Mouse (Mus musculus) urinary bladder, postnatal 25 days (tissue): ENCODE data around the gene Ttc13.
A peak's percentile ranks its signal among the peaks of the same experiment; 100 is the strongest.

Source experiments
- DNase-seq: peaks from one replicate; pipeline ENCODE4 v3.0.0; 2022; ENCODE audit warnings: low spot score

Gene Ttc13

GRCm38 (mm10) chr8:124721862-124722515 lies at the start of gene Ttc13, which contains the start of gene Arv1:
Ttc13 (minus strand) TSS chr8:124721983.
Arv1 (plus strand) TSS chr8:124722139.
- DNase-seq, result peak; percentile 87

GRCm38 (mm10) chr8:124763061-124763460 lies 41.3 kb upstream of the Ttc13 start:
- no peak for DNase-seq

GRCm38 (mm10) chr8:124758544-124758943 lies 36.8 kb upstream of the Ttc13 start:
- no peak for DNase-seq

- DNase-seq, result no peak
These were observed 34.8 kb upstream of the Ttc13 start for GRCm38 (mm10) chr8:124756601-124757000.

- DNase-seq, result no peak
These were observed 34.4 kb upstream of the Ttc13 start for GRCm38 (mm10) chr8:124756153-124756552.

GRCm38 (mm10) chr8:124755481-124755880 lies 33.7 kb upstream of the Ttc13 start:
- no peak for DNase-seq

GRCm38 (mm10) chr8:124754792-124755190 lies 33.0 kb upstream of the Ttc13 start:
- DNase-seq, result no peak

- no peak for DNase-seq
These were observed 32.5 kb upstream of the Ttc13 start for GRCm38 (mm10) chr8:124754101-124754791.

GRCm38 (mm10) chr8:124752325-124752862 lies 30.6 kb upstream of the Ttc13 start:
- no peak for DNase-seq

GRCm38 (mm10) chr8:124751709-124752173 lies 30.0 kb upstream of the Ttc13 start, which contains the start of gene Fam89a:
Fam89a (minus strand) TSS chr8:124751832.
- DNase-seq, result peak; percentile 28

GRCm38 (mm10) chr8:124751191-124751590 lies 29.4 kb upstream of the Ttc13 start:
- no peak for DNase-seq

- no peak for DNase-seq
These were observed 24.9 kb upstream of the Ttc13 start for GRCm38 (mm10) chr8:124746661-124747060.

GRCm38 (mm10) chr8:124739268-124739667 lies 17.5 kb upstream of the Ttc13 start:
- DNase-seq, result peak; percentile 23

GRCm38 (mm10) chr8:124735371-124735911 lies 13.7 kb upstream of the Ttc13 start:
- no peak for DNase-seq

GRCm38 (mm10) chr8:124732828-124733227 lies 11.0 kb upstream of the Ttc13 start:
- DNase-seq, result no peak

GRCm38 (mm10) chr8:124724301-124724700 lies 2.5 kb upstream of the Ttc13 start:
- no peak for DNase-seq

GRCm38 (mm10) chr8:124720938-124721861 lies 583 bp downstream of the Ttc13 start:
- DNase-seq, result no peak

GRCm38 (mm10) chr8:124720133-124720532 lies 1.6 kb downstream of the Ttc13 start:
- DNase-seq, result no peak

GRCm38 (mm10) chr8:124715736-124716135 lies 6.0 kb downstream of the Ttc13 start:
- DNase-seq, result no peak

GRCm38 (mm10) chr8:124713207-124713606 lies 8.6 kb downstream of the Ttc13 start:
- no peak for DNase-seq

- DNase-seq, result no peak
These were observed 16.0 kb downstream of the Ttc13 start for GRCm38 (mm10) chr8:124705823-124706222.

- DNase-seq, result no peak
These were observed 17.4 kb downstream of the Ttc13 start for GRCm38 (mm10) chr8:124704376-124704775.
